Mouse (Mus musculus): ENCODE data around the gene Hacd1. TPM values are rescaled to one million over a fixed set of nuclear protein-coding genes. Genes with fewer than 3 reads are reported as not detected.
A peak's percentile ranks its signal among the peaks of the same experiment; 100 is the strongest.
"Not testable (repeated sequence)": the region's sequence is repeated elsewhere in the genome, so short reads cannot be mapped to it uniquely, and the experiment has no call there.

Hacd1 gene
- 44.2 and 46.9 TPM in 2 replicates for polyA plus RNA-seq (2015; fragmentation: Nextera tagmentation; extraction: Ambion mirVana)

DNA sequence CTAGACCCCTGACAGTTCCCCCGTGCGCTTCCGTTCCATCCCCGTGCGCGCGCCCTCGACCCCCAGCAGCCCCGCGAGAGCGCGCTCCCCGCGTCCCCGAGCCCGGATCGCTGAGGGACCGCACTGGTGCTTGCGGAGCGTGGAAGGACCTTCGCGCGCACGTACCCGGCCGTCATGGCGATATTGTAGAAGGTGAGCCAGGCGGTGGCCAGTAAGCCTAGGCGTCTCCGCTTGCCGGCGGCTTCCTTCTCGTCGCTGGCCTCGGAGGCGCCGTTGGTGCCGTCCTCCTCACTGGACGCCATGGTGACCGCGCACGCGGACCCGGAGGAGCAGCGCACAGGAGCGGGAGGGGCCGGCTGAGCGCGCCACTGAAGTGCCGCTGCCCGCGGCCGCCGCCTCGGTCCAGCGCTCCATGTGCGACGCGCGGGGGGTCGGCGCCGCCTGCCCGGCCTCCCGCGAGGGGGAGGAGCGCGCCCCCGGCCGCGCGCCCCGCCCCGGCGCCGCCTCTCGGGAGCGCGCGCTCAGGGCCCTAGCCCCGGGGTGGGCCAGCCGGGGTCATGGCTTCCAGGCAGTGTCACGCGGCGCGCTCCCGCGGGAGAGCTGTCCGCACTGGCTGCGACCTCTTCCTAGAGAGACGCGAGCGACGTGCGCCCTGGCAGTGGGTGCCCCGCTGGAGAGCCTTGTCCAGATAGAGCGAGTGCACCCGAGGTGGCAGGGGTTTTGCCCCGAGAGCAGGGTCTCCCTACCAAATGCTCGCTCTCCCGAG, at the start of gene Hacd1:
Gene Hacd1, minus strand, starts transcription at position 570 of the 766 bp plus-strand sequence.
- H3K36me3 ChIP-seq (replicated peaks), result no peaks in the 10 kb centered on the region
- peak within 1 kb of the TSS; percentile 87 for H3K4me3 ChIP-seq (replicated peaks)
- peak within 1 kb of the TSS; percentile 76 for H3K27ac ChIP-seq (replicated peaks)
- peaks cover 23% of the 10 kb centered on the region for H3K4me1 ChIP-seq (replicated peaks)
- H3K9me3 ChIP-seq (replicated peaks), result no peaks in the 10 kb centered on the region
- H3K4me2 ChIP-seq, result peak within 1 kb of the TSS; percentile 87
- under 1% methylated on average over 100 of the region's 101 CpGs for WGBS (ENCODE audit: insufficient replicate concordance)
- ATAC-seq (ENCODE audit: insufficient read depth), result peak; percentile 80
- H3K27me3 ChIP-seq, result no peaks in the 10 kb centered on the region; the same call in 1 of the 2 replicates
- peak within 1 kb of the TSS; percentile 70 for H3K9ac ChIP-seq

DNA sequence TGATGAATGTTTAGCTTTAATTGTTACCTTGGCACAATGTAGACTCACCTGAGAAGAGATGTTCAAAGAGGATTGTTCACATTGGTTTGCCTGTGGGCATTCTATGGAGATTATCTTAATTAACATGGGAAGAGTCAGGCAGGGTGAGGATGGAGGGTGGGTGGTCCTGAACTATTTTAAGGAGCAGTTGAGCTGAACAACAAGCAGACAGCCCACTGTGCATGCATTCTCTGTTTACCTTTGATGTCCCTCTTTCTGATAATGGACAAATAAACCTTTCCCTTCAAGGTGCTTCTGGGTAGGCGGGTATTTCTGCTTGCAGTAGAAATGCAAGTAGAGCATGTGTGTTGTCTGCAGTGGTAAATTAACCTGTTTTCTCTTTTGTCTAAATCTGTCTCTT, 48.0 kb upstream of the Hacd1 start:
- no peak overlapping the region for H3K27ac ChIP-seq (replicated peaks)
- ATAC-seq (ENCODE audit: insufficient read depth), result no peak
- 83% methylated on average over 1 of the region's 1 CpGs for WGBS (ENCODE audit: insufficient replicate concordance)
- no peaks in the 10 kb centered on the region for H3K9me3 ChIP-seq (replicated peaks)
- H3K4me3 ChIP-seq (replicated peaks), result no peak overlapping the region
- H3K36me3 ChIP-seq (replicated peaks), result peaks cover 13% of the 10 kb centered on the region
- H3K4me2 ChIP-seq, result no peak overlapping the region
- no peak overlapping the region for H3K9ac ChIP-seq
- H3K4me1 ChIP-seq (replicated peaks), result no peaks in the 10 kb centered on the region; the same call in 1 of the 2 replicates
- no peaks in the 10 kb centered on the region for H3K27me3 ChIP-seq

- WGBS (ENCODE audit: insufficient replicate concordance), result 74% methylated on average over 2 of the region's 2 CpGs
- Histone ChIP-seq H3K9me3 (replicated peaks) (no peaks in the 10 kb centered on the region), H3K27ac (replicated peaks) (no peak overlapping the region), H3K4me1 (replicated peaks) (no peaks in the 10 kb centered on the region; the same call in 1 of the 2 replicates), H3K27me3 (no peaks in the 10 kb centered on the region), H3K36me3 (replicated peaks) (peaks cover 13% of the 10 kb centered on the region), H3K4me2 (no peak overlapping the region), H3K4me3 (replicated peaks) (no peak overlapping the region), H3K9ac (no peak overlapping the region)
- no peak for ATAC-seq (ENCODE audit: insufficient read depth)
These were observed 46.7 kb upstream of the Hacd1 start for GRCm38 (mm10) chr2:14102603-14103002.

GRCm38 (mm10) chr2:14100533-14100932, 44.6 kb upstream of the Hacd1 start:
- H3K4me1 ChIP-seq (replicated peaks), result no peaks in the 10 kb centered on the region; the same call in 1 of the 2 replicates
- no peak for ATAC-seq (ENCODE audit: insufficient read depth)
- no peak overlapping the region for H3K4me2 ChIP-seq
- H3K4me3 ChIP-seq (replicated peaks), result no peak overlapping the region
- H3K27me3 ChIP-seq, result no peaks in the 10 kb centered on the region
- no peaks in the 10 kb centered on the region for H3K9me3 ChIP-seq (replicated peaks)
- H3K9ac ChIP-seq, result no peak overlapping the region
- peaks cover 13% of the 10 kb centered on the region for H3K36me3 ChIP-seq (replicated peaks)
- no peak overlapping the region for H3K27ac ChIP-seq (replicated peaks)

- WGBS (ENCODE audit: insufficient replicate concordance), result 45% methylated on average over 9 of the region's 9 CpGs
- not testable (repeated sequence) for H3K36me3 ChIP-seq (replicated peaks); H3K9ac ChIP-seq; H3K27ac ChIP-seq (replicated peaks); H3K9me3 ChIP-seq (replicated peaks); ATAC-seq (ENCODE audit: insufficient read depth); H3K27me3 ChIP-seq; H3K4me2 ChIP-seq; H3K4me3 ChIP-seq (replicated peaks)
- H3K4me1 ChIP-seq (replicated peaks), result peaks cover 21% of the 10 kb centered on the region
These were observed 22.6 kb upstream of the Hacd1 start for GRCm38 (mm10) chr2:14078527-14078926.

- H3K9ac ChIP-seq, result peak overlapping the region; percentile 96
- H3K4me3 ChIP-seq (replicated peaks), result peak overlapping the region; percentile 98
- ATAC-seq (ENCODE audit: insufficient read depth), result peak; percentile 1; the same call in 1 of the 2 replicates
- H3K27ac ChIP-seq (replicated peaks), result peak overlapping the region; percentile 100
- H3K36me3 ChIP-seq (replicated peaks), result no peaks in the 10 kb centered on the region
- H3K4me2 ChIP-seq, result peak overlapping the region; percentile 75
- H3K4me1 ChIP-seq (replicated peaks), result peaks cover 34% of the 10 kb centered on the region
- 1% methylated on average over 38 of the region's 38 CpGs for WGBS (ENCODE audit: insufficient replicate concordance)
- H3K27me3 ChIP-seq, result no peaks in the 10 kb centered on the region
- H3K9me3 ChIP-seq (replicated peaks), result no peaks in the 10 kb centered on the region
These were observed 18.4 kb upstream of the Hacd1 start for GRCm38 (mm10) chr2:14074221-14074901.

DNA sequence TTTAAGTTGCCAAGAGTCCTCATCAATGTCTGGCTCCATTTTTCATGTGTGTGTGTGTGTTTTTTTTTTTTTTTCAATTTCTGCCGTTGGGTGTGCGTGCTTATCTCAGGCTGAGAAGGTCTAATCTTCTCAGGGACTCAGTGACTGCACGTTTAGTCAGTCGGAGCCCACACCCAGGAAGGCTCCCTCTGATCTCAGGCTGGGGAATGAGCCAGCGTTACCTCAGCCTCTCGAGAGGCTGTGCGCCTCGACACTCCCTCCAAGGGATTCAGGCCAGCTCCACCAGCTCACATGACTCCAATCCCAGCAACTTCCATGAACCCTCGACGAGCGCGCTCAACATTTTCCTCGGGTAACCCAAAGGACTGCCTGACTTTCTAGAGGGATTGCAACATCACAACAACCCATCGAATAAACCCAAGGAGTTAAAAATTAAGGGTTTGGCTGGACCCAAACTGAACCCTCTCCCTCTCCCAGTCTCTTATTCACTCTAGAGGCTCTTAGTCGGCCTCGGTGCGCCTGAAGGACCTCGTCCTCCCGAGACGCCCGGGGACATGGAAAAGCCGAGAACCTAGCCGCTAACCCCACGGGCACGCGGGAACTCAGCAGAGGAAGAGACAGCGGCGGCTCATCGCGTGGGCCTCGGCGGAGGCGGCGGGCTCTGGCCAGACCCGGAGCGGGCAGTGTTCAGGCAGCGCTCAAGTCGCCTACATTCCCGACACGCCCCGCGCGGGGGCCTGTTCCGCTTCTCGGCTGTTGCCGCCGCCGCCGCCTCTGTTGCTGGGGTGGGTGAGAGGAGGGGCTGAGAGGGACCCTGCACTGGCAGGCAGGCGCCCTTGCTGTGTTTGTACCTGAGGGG, 17.7 kb upstream of the Hacd1 start, which contains the start of gene Stam:
Gene Stam, plus strand, starts transcription at position 737 of the 859 bp plus-strand sequence.
- peak within 1 kb of the TSS; percentile 75 for H3K4me2 ChIP-seq
- no peaks in the 10 kb centered on the region for H3K9me3 ChIP-seq (replicated peaks)
- ATAC-seq (ENCODE audit: insufficient read depth), result peak; percentile 97
- WGBS (ENCODE audit: insufficient replicate concordance), result under 1% methylated on average over 50 of the region's 50 CpGs
- H3K9ac ChIP-seq, result peak within 1 kb of the TSS; percentile 96
- peak within 1 kb of the TSS; percentile 98 for H3K4me3 ChIP-seq (replicated peaks)
- peak within 1 kb of the TSS; percentile 100 for H3K27ac ChIP-seq (replicated peaks)
- H3K27me3 ChIP-seq, result no peaks in the 10 kb centered on the region
- peaks cover 41% of the 10 kb centered on the region for H3K4me1 ChIP-seq (replicated peaks)
- no peaks in the 10 kb centered on the region for H3K36me3 ChIP-seq (replicated peaks)

DNA sequence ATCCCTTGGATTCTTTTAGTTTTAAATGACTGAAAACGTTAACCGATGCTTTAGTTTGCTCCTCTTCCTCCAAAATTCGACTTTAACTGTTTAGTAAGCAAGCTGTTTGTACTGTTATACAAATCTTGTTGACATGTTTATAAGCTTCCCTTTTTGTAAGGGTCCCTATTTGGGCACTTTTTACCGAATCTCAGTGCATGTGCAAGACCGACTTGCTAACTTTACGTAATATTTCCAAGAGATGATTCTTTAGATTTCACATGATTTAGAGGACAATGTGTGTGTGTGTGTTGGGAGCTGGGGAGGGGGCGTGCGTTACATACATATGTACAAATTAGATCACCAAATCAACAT, 17.1 kb upstream of the Hacd1 start:
- peak overlapping the region; percentile 100 for H3K27ac ChIP-seq (replicated peaks)
- 8% methylated on average over 8 of the region's 8 CpGs for WGBS (ENCODE audit: insufficient replicate concordance)
- H3K4me1 ChIP-seq (replicated peaks), result peaks cover 42% of the 10 kb centered on the region
- ATAC-seq (ENCODE audit: insufficient read depth), result no peak
- peak overlapping the region; percentile 98 for H3K4me3 ChIP-seq (replicated peaks)
- no peaks in the 10 kb centered on the region for H3K36me3 ChIP-seq (replicated peaks)
- no peaks in the 10 kb centered on the region for H3K9me3 ChIP-seq (replicated peaks)
- peak overlapping the region; percentile 96 for H3K9ac ChIP-seq
- peak overlapping the region; percentile 75 for H3K4me2 ChIP-seq
- no peaks in the 10 kb centered on the region for H3K27me3 ChIP-seq

DNA sequence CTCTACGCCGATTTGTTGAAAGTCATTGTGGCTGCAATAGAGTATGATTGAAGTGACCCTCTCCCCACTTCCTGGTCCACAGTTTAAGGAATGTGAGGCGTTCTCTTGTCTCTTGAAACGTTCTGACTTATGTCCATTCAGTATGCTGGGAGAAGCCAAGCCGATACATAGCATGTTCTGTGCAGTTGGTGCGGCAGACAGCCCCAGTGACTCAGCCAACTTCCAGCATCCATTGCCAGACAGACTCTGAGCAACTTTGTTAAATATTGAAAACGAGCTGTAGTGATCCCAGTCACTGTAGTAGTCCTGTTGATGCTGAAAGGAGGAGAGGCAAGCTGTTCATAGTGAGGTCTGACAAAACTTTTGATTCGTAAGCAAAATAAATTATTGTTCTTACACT, 14.5 kb upstream of the Hacd1 start:
- 72% methylated on average over 8 of the region's 8 CpGs for WGBS (ENCODE audit: insufficient replicate concordance)
- no peaks in the 10 kb centered on the region for H3K9me3 ChIP-seq (replicated peaks)
- no peak for ATAC-seq (ENCODE audit: insufficient read depth)
- H3K27ac ChIP-seq (replicated peaks), result no peak overlapping the region
- no peak overlapping the region for H3K4me2 ChIP-seq
- no peaks in the 10 kb centered on the region for H3K36me3 ChIP-seq (replicated peaks)
- no peak overlapping the region for H3K9ac ChIP-seq
- peaks cover 32% of the 10 kb centered on the region for H3K4me1 ChIP-seq (replicated peaks)
- no peak overlapping the region for H3K4me3 ChIP-seq (replicated peaks)
- no peaks in the 10 kb centered on the region for H3K27me3 ChIP-seq

DNA sequence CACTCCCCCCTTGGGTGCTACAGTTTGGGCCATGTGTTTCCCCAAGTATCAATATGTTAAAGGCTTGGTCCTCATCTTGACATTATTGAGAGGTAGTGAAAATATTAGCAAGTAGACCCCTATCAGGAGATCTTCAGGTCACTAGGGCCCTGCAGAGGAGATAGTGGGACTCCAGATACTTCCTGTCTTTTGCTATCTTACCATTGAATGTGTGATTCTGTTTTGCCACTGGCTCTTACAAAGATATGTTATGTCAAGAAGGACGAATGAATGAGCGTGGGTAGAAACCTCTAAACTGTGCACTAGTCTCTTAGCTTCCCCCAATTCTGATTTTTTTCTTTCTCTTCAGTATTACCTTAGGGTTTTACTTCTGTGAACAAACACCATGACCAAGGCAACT, 13.1 kb upstream of the Hacd1 start:
- H3K4me1 ChIP-seq (replicated peaks), result peaks cover 21% of the 10 kb centered on the region
- H3K4me3 ChIP-seq (replicated peaks), result no peak overlapping the region
- H3K9me3 ChIP-seq (replicated peaks), result no peaks in the 10 kb centered on the region
- 23% methylated on average over 2 of the region's 2 CpGs for WGBS (ENCODE audit: insufficient replicate concordance)
- no peaks in the 10 kb centered on the region for H3K36me3 ChIP-seq (replicated peaks)
- H3K27ac ChIP-seq (replicated peaks), result no peak overlapping the region
- no peak overlapping the region for H3K4me2 ChIP-seq
- no peak overlapping the region for H3K9ac ChIP-seq
- H3K27me3 ChIP-seq, result no peaks in the 10 kb centered on the region
- no peak for ATAC-seq (ENCODE audit: insufficient read depth)

Measured in liver, embryonic 15.5 days (tissue).